Mouse (Mus musculus) G1E-ER4 (cell line): Measurements from ENCODE around the gene Atp1b3. TPM values are rescaled to one million over a fixed set of nuclear protein-coding genes. Genes with fewer than 3 reads are reported as not detected.

Experiments
- GATA1 ChIP-seq: IDR thresholded peaks from one replicate; pipeline ENCODE4 v1.8.0; 2012; ENCODE audit warnings: low read length, inconsistent platforms
- polyA plus RNA-seq: library from polyadenylated mRNA; stranded (reverse); fragments of >175 nt; gene quantifications from 2 replicates; pipeline ENCODE4 v1.2.3, GENCODE M21; 2012

Atp1b3 gene
- 104 and 130 TPM in 2 replicates for polyA plus RNA-seq

- no peak for TF ChIP-seq GATA1
Measured at GRCm38 (mm10) chr9:96364141-96364838, at the start of gene Atp1b3. Atp1b3 (minus strand) TSS chr9:96364442.

GRCm38 (mm10) chr9:96412821-96413405 is 48.7 kb upstream of the Atp1b3 start:
- no peak for TF ChIP-seq GATA1

GRCm38 (mm10) chr9:96404312-96404711 is 40.1 kb upstream of the Atp1b3 start:
- no peak for TF ChIP-seq GATA1

GRCm38 (mm10) chr9:96399425-96399878 is 35.2 kb upstream of the Atp1b3 start:
- TF ChIP-seq GATA1 = no peak

- TF ChIP-seq GATA1 = no peak
Measured at GRCm38 (mm10) chr9:96398614-96399013, 34.4 kb upstream of the Atp1b3 start.

GRCm38 (mm10) chr9:96398165-96398564 is 33.9 kb upstream of the Atp1b3 start:
- TF ChIP-seq GATA1 = no peak

- TF ChIP-seq GATA1 = no peak
Measured at GRCm38 (mm10) chr9:96394910-96395690, 30.9 kb upstream of the Atp1b3 start.

GRCm38 (mm10) chr9:96393731-96394235 is 29.5 kb upstream of the Atp1b3 start:
- no peak for TF ChIP-seq GATA1

GRCm38 (mm10) chr9:96393112-96393511 is 28.9 kb upstream of the Atp1b3 start:
- TF ChIP-seq GATA1 = no peak

GRCm38 (mm10) chr9:96391921-96392320 is 27.7 kb upstream of the Atp1b3 start:
- no peak for TF ChIP-seq GATA1

- no peak for TF ChIP-seq GATA1
Measured at GRCm38 (mm10) chr9:96383714-96384487, 19.7 kb upstream of the Atp1b3 start.

- no peak for TF ChIP-seq GATA1
Measured at GRCm38 (mm10) chr9:96382756-96383155, 18.5 kb upstream of the Atp1b3 start.

GRCm38 (mm10) chr9:96381393-96381792 is 17.2 kb upstream of the Atp1b3 start:
- no peak for TF ChIP-seq GATA1

- no peak for TF ChIP-seq GATA1
Measured at GRCm38 (mm10) chr9:96379551-96379950, 15.3 kb upstream of the Atp1b3 start.

- TF ChIP-seq GATA1 = no peak
Measured at GRCm38 (mm10) chr9:96378747-96379146, 14.5 kb upstream of the Atp1b3 start.
